Mouse (Mus musculus): Measurements from ENCODE around the gene Ttc7b.

Gene Ttc7b

GRCm38 (mm10) chr12:100525939-100526338 lies 5.3 kb upstream of the Ttc7b start:
- no peak for DNase-seq (ENCODE audit: low spot score in 2 of 2)

DNA sequence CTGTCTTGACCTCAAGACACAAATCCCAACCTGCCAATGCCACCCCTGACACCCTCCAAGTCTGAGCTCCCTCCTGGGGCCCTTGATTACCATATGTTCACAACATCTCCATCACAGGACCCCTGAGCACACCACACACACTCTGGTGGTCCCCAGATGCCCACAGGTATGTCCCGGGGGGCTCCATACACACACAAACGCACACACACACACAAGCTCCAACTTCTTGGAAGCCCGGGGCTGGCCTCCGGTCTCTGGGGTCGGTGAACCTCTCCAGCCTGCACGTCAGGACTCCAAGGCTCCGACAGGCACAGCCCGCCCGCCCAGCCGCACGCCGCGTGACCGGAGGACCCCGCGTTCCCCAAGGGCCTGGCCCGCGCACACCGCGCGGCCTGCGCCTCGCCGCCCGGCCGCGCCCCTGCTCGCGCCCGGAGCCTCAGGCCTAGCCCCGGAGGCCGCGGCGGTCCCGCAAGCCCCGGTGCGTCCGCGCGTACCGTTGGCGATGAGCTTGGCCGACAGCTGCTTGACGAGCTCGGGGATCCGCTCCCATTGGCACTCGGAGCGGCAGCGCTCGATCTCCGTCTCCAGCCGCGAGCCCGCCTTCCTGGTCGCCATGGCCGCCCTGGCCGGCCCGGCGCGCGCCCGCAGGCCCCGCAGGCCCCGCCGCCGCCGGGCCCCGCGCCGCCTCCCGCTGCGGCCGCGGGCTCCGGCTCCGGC lies 391 bp downstream of the Ttc7b start:
- DNase-seq (ENCODE audit: low spot score in 2 of 2) = peak; percentile 38 to 43

DNA sequence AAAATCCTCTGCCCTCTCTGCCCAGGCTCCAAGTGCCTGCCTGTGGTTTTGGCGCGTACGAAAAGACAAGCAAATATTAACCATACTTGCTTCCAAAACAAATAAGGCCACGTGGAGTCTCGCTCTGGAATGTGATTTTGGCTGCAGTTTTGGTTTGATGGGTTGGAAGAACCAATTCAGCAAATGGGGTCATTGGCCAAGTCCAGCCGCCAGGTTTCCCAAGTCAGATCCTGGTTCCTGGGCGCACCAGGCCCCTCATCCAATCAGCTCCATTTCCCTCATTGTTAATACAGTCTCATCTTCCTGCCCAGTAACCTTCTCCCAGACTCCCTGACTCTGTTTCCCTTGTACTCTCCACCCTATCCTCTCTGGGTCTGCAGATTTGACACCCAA lies 946 bp downstream of the Ttc7b start:
- no peak for DNase-seq (ENCODE audit: low spot score in 2 of 2)

- DNase-seq (ENCODE audit: low spot score in 2 of 2) = no peak
These were observed 3.3 kb downstream of the Ttc7b start for GRCm38 (mm10) chr12:100517371-100517770.

- no peak for DNase-seq (ENCODE audit: low spot score in 2 of 2)
These were observed 4.3 kb downstream of the Ttc7b start for GRCm38 (mm10) chr12:100516161-100516838.

GRCm38 (mm10) chr12:100515493-100515892 lies 5.1 kb downstream of the Ttc7b start:
- no peak for DNase-seq (ENCODE audit: low spot score in 2 of 2)

- no peak for DNase-seq (ENCODE audit: low spot score in 2 of 2)
These were observed 6.0 kb downstream of the Ttc7b start for GRCm38 (mm10) chr12:100514611-100515010.

- DNase-seq (ENCODE audit: low spot score in 2 of 2) = no peak
These were observed 7.5 kb downstream of the Ttc7b start for GRCm38 (mm10) chr12:100513131-100513530.

- DNase-seq (ENCODE audit: low spot score in 2 of 2) = no peak
These were observed 8.0 kb downstream of the Ttc7b start for GRCm38 (mm10) chr12:100512641-100513040.

DNA sequence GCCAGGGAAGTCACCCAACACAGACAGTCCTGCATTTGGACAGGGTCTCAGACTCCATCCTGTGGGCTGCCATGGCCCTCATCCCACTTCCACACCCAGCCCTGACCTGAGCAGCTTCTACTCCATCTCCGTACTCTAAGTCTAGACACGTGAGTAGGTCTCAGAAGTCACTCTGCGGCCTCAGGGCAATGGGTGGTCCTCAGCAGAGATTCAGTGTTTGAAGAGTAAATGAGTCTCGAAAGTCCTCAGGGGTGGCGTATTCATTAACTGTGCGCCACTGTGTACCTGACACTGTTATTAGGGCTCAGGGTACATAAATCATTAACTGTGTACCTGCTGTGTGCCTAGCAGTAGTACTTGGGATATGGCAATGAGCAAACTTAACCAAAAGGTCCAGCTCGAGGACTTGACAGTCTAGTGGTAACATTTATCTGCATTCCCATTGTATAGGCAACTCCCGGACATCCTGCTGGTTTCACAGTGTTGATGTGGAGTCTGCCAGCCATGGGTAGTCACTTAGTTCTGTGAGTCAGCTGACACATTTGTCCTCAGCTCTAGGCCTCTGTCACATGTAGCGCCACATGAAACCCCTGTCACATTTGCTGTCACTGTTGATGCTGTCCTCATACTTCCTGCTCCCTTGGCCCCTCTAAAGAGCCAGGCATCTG lies 10.9 kb downstream of the Ttc7b start:
- no peak for DNase-seq (ENCODE audit: low spot score in 2 of 2)

DNA sequence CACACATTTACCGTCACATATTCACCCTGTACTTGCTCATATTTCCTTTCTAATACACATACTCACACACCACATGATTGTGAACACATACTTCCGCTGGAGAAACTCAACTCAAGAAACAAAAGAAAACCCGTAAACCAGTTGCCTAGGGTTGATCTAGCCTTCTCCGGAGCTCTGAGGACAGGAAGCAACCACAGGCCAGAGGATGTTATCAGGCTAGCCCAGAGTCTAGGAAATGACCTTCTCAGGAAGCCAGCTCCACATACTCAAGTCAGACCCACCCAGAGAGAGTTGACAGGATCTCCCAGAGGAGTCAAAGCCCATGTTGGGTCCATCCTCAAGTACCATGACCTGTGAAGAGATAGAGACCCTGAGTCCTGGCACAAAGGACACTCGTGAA lies 12.0 kb downstream of the Ttc7b start:
- no peak for DNase-seq (ENCODE audit: low spot score in 2 of 2)

GRCm38 (mm10) chr12:100505484-100505883 lies 15.1 kb downstream of the Ttc7b start:
- DNase-seq (ENCODE audit: low spot score in 2 of 2) = no peak

GRCm38 (mm10) chr12:100504585-100504984 lies 16.0 kb downstream of the Ttc7b start:
- no peak for DNase-seq (ENCODE audit: low spot score in 2 of 2)

- DNase-seq (ENCODE audit: low spot score in 2 of 2) = no peak
These were observed 17.0 kb downstream of the Ttc7b start for GRCm38 (mm10) chr12:100503659-100504058.

GRCm38 (mm10) chr12:100502544-100502943 lies 18.1 kb downstream of the Ttc7b start:
- no peak for DNase-seq (ENCODE audit: low spot score in 2 of 2)

DNA sequence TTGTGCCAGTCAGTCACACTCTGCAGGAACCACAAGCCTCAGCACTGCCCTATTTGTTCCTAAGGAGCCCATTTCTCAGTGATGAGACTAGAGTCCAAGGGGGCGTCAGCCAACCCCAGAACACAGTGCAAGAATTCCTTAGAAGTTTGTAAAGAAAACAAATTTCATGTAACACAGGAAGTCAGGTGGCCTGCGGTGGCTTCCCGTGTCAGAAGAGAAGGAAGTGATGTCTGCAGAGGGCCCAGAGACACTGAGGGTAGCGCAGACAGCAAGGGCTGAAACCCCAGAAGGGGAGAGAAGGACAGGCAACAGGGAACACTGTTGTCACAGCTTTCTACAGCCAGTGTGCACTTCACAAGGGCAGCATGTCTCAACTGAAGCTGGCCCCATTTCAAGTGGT lies 19.4 kb downstream of the Ttc7b start:
- DNase-seq (ENCODE audit: low spot score in 2 of 2) = peak; percentile 49 to 60

- DNase-seq (ENCODE audit: low spot score in 2 of 2) = no peak
These were observed 21.2 kb downstream of the Ttc7b start for GRCm38 (mm10) chr12:100499469-100499868.

DNA sequence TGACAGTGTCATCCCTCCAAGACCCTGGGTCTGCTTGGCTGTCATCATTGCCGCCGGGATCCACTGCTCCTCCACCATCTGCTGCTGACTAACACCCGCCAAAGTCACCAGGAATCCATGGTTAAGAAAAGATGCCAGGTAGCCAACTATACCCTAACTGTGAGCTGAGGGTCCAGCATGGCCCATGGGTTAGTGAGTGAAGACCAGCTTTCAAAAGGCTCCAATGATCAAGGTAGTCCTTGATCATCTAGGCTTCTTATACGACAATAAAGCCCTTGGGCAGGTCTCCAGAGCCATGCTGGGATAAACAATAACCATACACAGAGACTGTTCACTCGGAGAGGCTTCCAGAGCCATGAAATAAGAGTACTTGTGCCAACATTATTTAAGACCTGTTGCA lies 22.6 kb downstream of the Ttc7b start:
- DNase-seq (ENCODE audit: low spot score in 2 of 2) = no peak

DNA sequence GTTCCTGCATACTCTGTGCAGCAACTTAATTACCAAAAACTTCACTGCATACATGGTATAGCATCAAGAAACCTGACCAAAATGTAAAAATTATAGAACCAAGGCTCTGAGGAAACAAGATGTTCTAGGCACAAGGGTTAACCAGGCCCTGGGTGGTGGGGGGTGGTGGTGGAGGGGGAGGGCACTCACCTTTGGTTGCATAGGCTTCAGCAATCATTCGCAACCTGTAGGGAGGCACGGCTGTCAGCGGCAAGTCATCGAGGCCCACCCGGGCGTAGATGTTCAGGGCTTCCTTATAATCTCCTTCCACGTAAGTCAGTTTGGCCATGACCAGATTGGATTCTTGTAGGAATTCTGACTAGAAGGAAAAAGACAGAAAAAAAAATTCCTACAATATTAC lies 25.5 kb downstream of the Ttc7b start:
- no peak for DNase-seq (ENCODE audit: low spot score in 2 of 2)

DNA sequence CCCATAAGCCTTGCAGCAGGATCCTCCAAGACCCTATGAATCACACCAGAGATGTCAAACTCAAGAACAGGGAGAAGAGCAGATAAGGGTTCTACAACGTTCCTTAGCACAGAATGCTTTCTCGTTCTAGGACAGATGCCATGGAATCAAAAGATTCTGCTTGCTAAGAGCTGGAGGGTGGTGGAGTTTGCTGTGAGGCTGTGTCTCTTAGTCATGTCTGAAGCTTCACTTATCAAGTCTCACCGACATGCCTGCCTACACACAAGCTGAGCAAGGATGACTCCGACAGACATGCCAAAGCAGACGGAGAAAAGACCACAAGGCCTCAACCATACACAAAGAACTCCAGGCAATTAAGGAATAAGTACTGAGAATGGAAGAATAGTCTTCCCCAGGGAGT lies 27.4 kb downstream of the Ttc7b start:
- no peak for DNase-seq (ENCODE audit: low spot score in 2 of 2)

DNA sequence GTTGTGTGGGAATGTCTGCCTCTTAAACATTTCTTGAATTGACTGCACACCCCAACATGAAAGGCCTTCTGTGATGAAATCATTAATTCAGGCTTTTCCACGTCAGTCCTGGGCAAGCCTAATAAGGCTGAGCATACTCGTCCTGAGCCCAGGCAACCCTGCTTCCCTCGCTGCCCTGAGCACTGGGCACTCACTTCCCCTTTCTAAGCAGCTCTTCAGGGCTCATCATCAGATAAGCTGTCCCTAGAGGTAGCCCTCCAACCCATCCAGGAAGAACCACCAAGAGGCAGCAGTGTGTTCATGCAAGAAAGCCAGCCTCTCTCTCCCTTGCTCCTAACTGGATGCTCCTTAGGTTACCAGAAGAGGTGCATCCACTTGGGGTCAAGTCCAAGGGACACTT lies 27.9 kb downstream of the Ttc7b start:
- no peak for DNase-seq (ENCODE audit: low spot score in 2 of 2)

- DNase-seq (ENCODE audit: low spot score in 2 of 2) = no peak
These were observed 28.5 kb downstream of the Ttc7b start for GRCm38 (mm10) chr12:100491967-100492611.

All from thymus, postnatal 10 days (tissue).